Mouse (Mus musculus): ENCODE data around the gene Iqschfp. TPM values are rescaled to one million over a fixed set of nuclear protein-coding genes. Genes with fewer than 3 reads are reported as not detected.

The Iqschfp gene
- polyA plus RNA-seq, 1 experiment = 7.6 TPM

DNA sequence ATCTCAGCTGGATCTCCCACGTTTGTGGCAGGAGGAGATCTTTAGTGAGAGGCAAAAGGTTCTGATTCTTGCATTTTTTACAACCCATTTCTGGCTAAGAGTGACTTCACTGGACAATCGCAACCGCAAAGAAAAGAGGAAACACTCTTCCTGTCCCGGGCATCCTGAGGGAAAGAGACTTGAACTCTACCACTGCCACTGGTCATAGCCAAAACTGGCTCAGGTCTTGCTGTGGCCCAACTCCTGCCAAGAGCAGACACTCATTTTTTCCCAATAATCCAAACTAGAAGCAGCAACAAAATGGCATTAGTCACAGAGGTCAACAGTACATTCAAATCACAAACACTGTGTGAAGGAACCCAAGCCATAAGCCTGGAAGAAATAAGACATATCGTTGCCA, 770.4 kb downstream of the Iqschfp start:
- TF ChIP-seq CTCF (IDR thresholded peaks at IDR 0.05; ENCODE audit: borderline replicate concordance, extremely low read depth, insufficient read depth, insufficient read length) (no peak), POLR2A (IDR thresholded peaks at IDR 0.05; ENCODE audit: borderline replicate concordance, extremely low read depth, insufficient read depth, insufficient read length, poor library complexity, severe bottlenecking) (no peak)
- no peak for DNase-seq (ENCODE audit: low read depth)

DNA sequence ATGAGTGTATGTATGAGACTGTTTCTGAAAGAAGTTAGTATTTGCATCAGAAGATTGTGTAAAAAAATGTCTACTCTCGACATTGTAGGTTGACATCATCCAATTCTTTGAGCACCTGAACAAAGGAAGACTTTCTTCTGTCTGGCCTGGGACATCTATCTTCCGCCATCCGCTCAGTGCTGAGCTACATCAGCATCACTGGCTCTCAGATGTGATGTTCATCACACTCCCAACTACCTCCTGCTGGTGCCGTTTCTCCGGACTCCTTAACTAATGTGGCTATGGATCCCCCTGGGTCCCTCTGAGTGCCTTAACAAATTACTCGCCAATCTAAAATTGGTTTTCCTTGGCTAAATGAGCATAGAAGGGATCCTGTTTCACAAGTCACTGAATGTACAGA, 772.3 kb downstream of the Iqschfp start:
- DNase-seq (ENCODE audit: low read depth) = no peak
- TF ChIP-seq POLR2A (IDR thresholded peaks at IDR 0.05; ENCODE audit: borderline replicate concordance, extremely low read depth, insufficient read depth, insufficient read length, poor library complexity, severe bottlenecking) (no peak), CTCF (IDR thresholded peaks at IDR 0.05; ENCODE audit: borderline replicate concordance, extremely low read depth, insufficient read depth, insufficient read length) (no peak)

GRCm38 (mm10) chr3:68666377-68666776, 774.3 kb downstream of the Iqschfp start:
- no peak for DNase-seq (ENCODE audit: low read depth)
- TF ChIP-seq CTCF (IDR thresholded peaks at IDR 0.05; ENCODE audit: borderline replicate concordance, extremely low read depth, insufficient read depth, insufficient read length) (no peak), POLR2A (IDR thresholded peaks at IDR 0.05; ENCODE audit: borderline replicate concordance, extremely low read depth, insufficient read depth, insufficient read length, poor library complexity, severe bottlenecking) (no peak)

- no peak for TF ChIP-seq CTCF (IDR thresholded peaks at IDR 0.05; ENCODE audit: borderline replicate concordance, extremely low read depth, insufficient read depth, insufficient read length)
- TF ChIP-seq POLR2A (IDR thresholded peaks at IDR 0.05; ENCODE audit: borderline replicate concordance, extremely low read depth, insufficient read depth, insufficient read length, poor library complexity, severe bottlenecking) = no peak
- DNase-seq (ENCODE audit: low read depth) = no peak
Measured at GRCm38 (mm10) chr3:68667852-68668251, 775.8 kb downstream of the Iqschfp start.

- DNase-seq (ENCODE audit: low read depth) = no peak
- TF ChIP-seq POLR2A (IDR thresholded peaks at IDR 0.05; ENCODE audit: borderline replicate concordance, extremely low read depth, insufficient read depth, insufficient read length, poor library complexity, severe bottlenecking) = no peak
Measured at GRCm38 (mm10) chr3:68669418-68669974, 777.5 kb downstream of the Iqschfp start.

DNA sequence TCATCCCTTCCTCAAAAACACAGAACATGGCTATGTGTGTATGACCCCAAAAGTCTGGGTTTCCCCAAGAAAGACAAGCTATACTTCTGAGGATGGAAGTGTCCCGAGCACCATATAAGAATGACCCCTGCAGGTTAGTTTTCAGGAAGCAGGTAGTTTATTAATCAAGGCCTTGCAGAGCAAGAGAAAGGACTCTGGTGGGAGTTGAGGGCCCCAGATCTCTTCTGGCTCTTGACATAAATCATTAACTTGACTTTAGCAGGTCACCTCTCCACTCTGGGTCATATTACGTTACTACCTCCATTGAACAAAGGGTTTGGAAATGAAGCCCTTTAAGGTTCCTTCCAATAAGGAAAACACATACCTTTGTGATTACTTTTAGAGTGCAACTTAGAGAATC, 782.7 kb downstream of the Iqschfp start:
- TF ChIP-seq CTCF (IDR thresholded peaks at IDR 0.05; ENCODE audit: borderline replicate concordance, extremely low read depth, insufficient read depth, insufficient read length) = no peak
- TF ChIP-seq POLR2A (IDR thresholded peaks at IDR 0.05; ENCODE audit: borderline replicate concordance, extremely low read depth, insufficient read depth, insufficient read length, poor library complexity, severe bottlenecking) = no peak
- DNase-seq (ENCODE audit: low read depth) = no peak

DNA sequence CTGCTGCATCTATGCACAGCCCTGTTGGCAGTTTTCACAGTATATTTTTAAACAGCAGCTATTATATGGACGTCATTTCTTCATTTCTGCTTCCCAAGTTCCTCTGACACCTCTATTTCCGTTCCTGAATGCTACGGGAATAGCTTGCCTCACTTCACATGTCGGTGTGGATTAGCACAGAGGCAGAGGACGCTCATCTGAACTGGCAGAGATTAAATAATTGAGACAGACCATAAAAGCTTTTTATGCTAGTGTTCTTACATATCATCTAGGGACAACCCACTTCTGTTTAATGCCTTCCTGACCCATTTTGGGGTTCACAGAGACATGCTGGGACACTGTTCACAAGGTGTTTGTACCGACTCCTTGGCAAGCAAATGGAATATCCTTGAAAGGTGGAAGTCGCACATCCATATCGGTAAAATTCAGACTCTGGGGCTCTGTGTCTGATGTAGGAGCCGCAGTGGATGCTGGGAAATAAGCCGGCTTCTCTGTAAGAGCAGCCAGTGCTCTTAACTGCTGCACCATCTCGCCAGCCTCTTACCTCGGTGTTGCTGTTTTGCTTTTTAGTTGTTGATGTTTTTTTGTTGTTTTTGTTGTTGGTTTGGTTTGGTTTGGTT, 783.3 kb downstream of the Iqschfp start:
- TF ChIP-seq POLR2A (IDR thresholded peaks at IDR 0.05; ENCODE audit: borderline replicate concordance, extremely low read depth, insufficient read depth, insufficient read length, poor library complexity, severe bottlenecking) (no peak), CTCF (IDR thresholded peaks at IDR 0.05; ENCODE audit: borderline replicate concordance, extremely low read depth, insufficient read depth, insufficient read length) (no peak)
- peak; percentile 34 for DNase-seq (ENCODE audit: low read depth)

Other genes with a start within 250 kb of the Iqschfp start
- 0.38 and 0.77 TPM in 2 replicates for gene Iqcj, start within 50 bp of the Iqschfp start, polyA plus RNA-seq (2012; rRNA removed)
- 80.3 and 80.7 TPM in 2 replicates for gene Schip1, start 172.6 kb downstream of the Iqschfp start, polyA plus RNA-seq (2012; rRNA removed)

All from brain, embryonic 14.5 days (tissue).